Mouse (Mus musculus): ENCODE data around the gene Tbrg4. TPM values are rescaled to one million over a fixed set of nuclear protein-coding genes. Genes with fewer than 3 reads are reported as not detected.

Tbrg4 gene
- total RNA-seq (2023), result 143 to 154 TPM (median 148 TPM) in 4 replicates

DNA sequence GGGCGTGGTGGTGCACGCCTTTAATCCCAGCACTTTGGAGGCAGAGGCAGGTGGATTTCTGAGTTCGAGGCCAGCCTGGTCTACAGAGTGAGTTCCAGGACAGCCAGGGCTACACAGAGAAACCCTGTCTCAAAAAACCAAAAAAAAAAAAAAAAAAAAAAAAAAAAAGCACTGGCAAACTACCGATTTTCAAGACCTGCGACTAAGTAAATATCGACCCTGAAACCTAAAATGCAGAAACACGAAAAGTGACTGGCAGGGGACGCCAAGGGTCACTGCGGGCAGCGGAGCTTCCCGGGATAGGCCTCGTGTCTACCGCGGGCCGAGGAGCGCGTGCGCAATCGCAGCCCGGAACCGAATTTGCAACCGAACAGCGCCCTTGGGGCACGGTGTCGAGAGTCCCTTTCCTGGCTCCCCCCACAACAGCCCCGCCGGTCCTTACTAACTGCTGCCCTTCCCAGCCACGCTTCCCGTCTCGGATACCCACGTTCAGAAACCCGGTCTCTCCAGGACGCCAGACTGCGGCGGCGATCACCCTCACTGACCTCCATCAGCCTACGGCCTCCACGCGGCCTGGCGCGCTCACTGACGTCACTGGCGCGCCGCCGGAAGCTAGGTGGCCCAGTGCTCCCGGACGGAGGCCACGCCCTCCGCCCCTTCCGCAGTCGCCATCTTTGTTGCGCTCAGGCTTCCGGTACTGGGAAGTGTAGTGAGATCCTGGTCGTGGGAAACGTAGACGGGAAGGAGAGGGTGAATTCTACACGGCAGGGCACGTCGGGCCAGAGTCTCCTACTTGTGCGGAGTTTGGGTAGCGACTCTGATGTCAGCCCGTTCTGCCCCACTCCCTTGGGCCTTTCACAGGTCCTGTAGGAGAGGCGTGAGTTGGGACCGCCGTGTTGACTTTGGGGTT is at the start of gene Tbrg4:
Gene Tbrg4, minus strand, starts transcription at position 590 of the 910 bp plus-strand sequence.

GRCm38 (mm10) chr11:6658271-6658670 is 32.4 kb upstream of the Tbrg4 start, which contains the start of gene Ramp3:
Ramp3 (plus strand) TSS chr11:6658521.

GRCm38 (mm10) chr11:6638537-6638936 is 12.7 kb upstream of the Tbrg4 start, which contains the start of gene Wap:
Wap (minus strand) TSS chr11:6638637.

DNA sequence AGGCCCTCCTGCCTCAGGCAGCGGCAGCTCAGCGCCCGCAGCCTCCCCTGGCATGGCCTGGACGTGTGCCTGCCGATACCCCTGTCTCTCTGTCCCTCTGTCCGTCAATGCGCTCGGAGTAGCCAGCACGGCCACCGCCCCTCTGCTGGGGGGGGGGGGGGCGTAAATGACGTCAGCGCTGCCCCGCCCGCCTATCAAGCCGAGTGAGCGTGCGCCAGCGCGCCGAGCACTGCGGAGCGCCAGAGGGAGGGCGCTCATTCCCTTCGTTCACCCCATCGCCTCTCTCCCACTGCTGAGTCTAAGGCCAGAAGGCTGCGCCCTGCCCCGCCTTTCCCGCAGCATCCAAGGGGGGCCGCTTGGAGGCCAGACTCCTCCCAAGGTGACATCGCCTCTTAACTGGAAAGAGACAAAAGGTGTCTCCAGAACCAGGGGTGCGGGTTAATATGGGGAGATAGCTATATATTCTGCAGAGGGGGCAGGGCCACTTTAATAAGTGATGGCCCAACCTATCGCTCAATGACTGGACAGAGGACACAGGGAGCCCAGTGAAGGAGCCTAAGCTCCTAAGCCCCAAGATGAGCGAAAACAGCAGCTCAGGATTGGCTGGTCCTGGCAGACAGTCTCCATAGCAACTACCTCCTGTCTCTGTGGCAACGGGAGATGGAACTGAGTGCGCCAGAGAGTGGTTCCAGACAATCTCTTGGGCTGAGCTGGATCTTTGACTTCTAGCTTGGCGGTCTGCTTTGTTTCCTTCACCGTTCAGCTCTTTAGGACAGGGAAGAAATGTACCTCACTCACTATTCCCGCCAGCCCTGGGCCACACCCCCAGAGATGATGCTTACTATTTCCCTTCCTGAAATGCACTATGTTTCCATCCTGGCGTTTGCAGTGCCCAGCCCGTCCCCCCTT is 20.1 kb downstream of the Tbrg4 start, which contains the start of gene Nacad:
Gene Nacad, minus strand, starts transcription at position 563 of the 909 bp plus-strand sequence.

Other genes starting within 250 kb of the Tbrg4 start
- gene Zmiz2, start 237.0 kb downstream of the Tbrg4 start, total RNA-seq (2023), result 172 to 185 TPM (median 179 TPM) in 4 replicates
- gene Ppia, start 210.6 kb downstream of the Tbrg4 start, total RNA-seq (2023), result 958 to 1,167 TPM (median 1,125 TPM) in 4 replicates
- gene H2afv, start 181.6 kb downstream of the Tbrg4 start, total RNA-seq (2023), result 50.9 to 57.2 TPM (median 53.9 TPM) in 4 replicates
- gene Purb, start 150.2 kb downstream of the Tbrg4 start, total RNA-seq (2023), result 82.8 to 88.0 TPM (median 84.4 TPM) in 4 replicates
- gene Myo1g, start 105.1 kb downstream of the Tbrg4 start, total RNA-seq (2023), result 267 to 298 TPM (median 283 TPM) in 4 replicates
- gene Ccm2, start 79.2 kb downstream of the Tbrg4 start, total RNA-seq (2023), result 264 to 295 TPM (median 278 TPM) in 4 replicates
- gene Nacad, start 20.0 kb downstream of the Tbrg4 start, total RNA-seq (2023), result 0.18 to 1.3 TPM (median 0.60 TPM) in 4 replicates
- gene Wap, start 12.6 kb upstream of the Tbrg4 start, total RNA-seq (2023), result not detected in 4 replicates
- not detected in 4 replicates for gene Ramp3, start 32.5 kb upstream of the Tbrg4 start, total RNA-seq (2023)
- gene Gm11983, start 211.6 kb upstream of the Tbrg4 start, total RNA-seq (2023), result not detected in 4 replicates